Mouse (Mus musculus) frontal cortex, postnatal 14 days (tissue): Measurements from ENCODE around the gene Ldlr.
"Not testable (repeated sequence)": the region's sequence is repeated elsewhere in the genome, so short reads cannot be mapped to it uniquely, and the experiment has no call there.

Experiments
- DNase-seq, 2 experiments: peaks; one replicate each; pipeline ENCODE4 v3.0.0; 2022; ENCODE audit warnings: low spot score in 2 of 2

Gene Ldlr

GRCm38 (mm10) chr9:21754516-21755321 is 31.4 kb downstream of the Ldlr start:
- DNase-seq: no peak

GRCm38 (mm10) chr9:21758576-21759529 is 35.6 kb downstream of the Ldlr start:
- DNase-seq: no peak

- DNase-seq: no peak
Observed at GRCm38 (mm10) chr9:21759718-21760117, 36.4 kb downstream of the Ldlr start.

GRCm38 (mm10) chr9:21760155-21761088 is 37.1 kb downstream of the Ldlr start, which contains the start of gene Spc24:
TSS of gene Spc24 (minus strand) at chr9:21760303.
- DNase-seq: peak; percentile 92 to 95

- no peak for DNase-seq
Observed at GRCm38 (mm10) chr9:21762135-21762534, 38.9 kb downstream of the Ldlr start.

- no peak for DNase-seq
Observed at GRCm38 (mm10) chr9:21764084-21764999, 41.1 kb downstream of the Ldlr start.

- DNase-seq: no peak
Observed at GRCm38 (mm10) chr9:21767896-21768295, 44.6 kb downstream of the Ldlr start.

GRCm38 (mm10) chr9:21768511-21769411 is 45.5 kb downstream of the Ldlr start:
- no peak for DNase-seq

- no peak for DNase-seq
Observed at GRCm38 (mm10) chr9:21769558-21770183, 46.4 kb downstream of the Ldlr start.

- not testable (repeated sequence) for DNase-seq
Observed at GRCm38 (mm10) chr9:21773396-21773795, 50.1 kb downstream of the Ldlr start.

- DNase-seq: no peak
Observed at GRCm38 (mm10) chr9:21774353-21774752, 51.1 kb downstream of the Ldlr start.

- DNase-seq: no peak
Observed at GRCm38 (mm10) chr9:21777726-21778125, 54.4 kb downstream of the Ldlr start.

GRCm38 (mm10) chr9:21781657-21782468 is 58.6 kb downstream of the Ldlr start:
- DNase-seq: no peak

GRCm38 (mm10) chr9:21784517-21785307 is 61.4 kb downstream of the Ldlr start:
- DNase-seq: no peak

GRCm38 (mm10) chr9:21786309-21786708 is 63.0 kb downstream of the Ldlr start:
- DNase-seq: not testable (repeated sequence)

- DNase-seq: peak in 1 of 2 experiments; percentile 38
Observed at GRCm38 (mm10) chr9:21786906-21787305, 63.6 kb downstream of the Ldlr start.

- no peak for DNase-seq
Observed at GRCm38 (mm10) chr9:21787654-21788053, 64.4 kb downstream of the Ldlr start.
